Mouse (Mus musculus): ENCODE data around the gene Setd1a. TPM values are rescaled to one million over a fixed set of nuclear protein-coding genes. Genes with fewer than 3 reads are reported as not detected.

The Setd1a gene
- polyA plus RNA-seq, 1 experiment from 2014 or later: 17.1 TPM

DNA sequence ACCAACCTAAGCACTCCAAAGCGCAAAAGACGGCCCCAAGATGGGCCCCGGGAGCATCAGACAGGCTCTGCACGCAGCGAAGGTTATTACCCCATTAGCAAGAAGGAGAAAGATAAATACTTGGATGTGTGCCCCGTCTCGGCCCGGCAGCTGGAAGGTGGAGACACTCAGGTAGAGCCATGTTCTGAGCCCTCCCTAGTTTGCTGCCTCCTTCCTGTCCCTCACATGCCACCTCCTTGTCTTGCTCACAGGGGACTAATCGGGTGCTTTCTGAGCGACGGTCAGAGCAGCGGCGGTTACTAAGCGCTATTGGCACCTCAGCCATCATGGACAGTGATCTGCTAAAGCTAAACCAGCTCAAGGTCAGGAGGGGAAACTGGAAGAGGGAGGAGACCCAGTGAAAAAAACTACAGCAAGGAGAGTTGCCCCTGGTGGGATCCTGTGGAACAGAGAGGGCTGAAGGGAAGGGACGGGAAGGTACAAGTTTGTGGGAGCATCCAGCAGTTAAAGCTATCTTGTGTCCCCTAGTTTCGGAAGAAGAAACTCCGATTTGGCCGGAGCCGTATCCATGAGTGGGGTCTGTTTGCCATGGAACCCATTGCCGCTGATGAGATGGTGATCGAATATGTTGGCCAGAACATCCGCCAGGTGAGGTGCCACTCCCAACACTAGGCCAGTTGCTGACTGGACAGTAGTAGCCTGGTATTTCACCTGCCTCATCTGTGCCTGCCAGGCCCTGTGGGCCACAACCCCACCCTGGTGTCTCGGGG is 20.8 kb downstream of the Setd1a start:
- H3K4me3 ChIP-seq: no peak overlapping the region
- no peak for DNase-seq (ENCODE audit: extremely low spot score, low spot score)
- H3K36me3 ChIP-seq (replicated peaks): peaks cover 94% of the 10 kb centered on the region
- no peaks in the 10 kb centered on the region for H3K27me3 ChIP-seq (ENCODE audit: poor library complexity, severe bottlenecking)
- no peak overlapping the region for H3K27ac ChIP-seq
- H3K4me1 ChIP-seq: peaks cover 11% of the 10 kb centered on the region
- 95% methylated on average over 23 of the region's 23 CpGs for WGBS
- no peaks in the 10 kb centered on the region for H3K9me3 ChIP-seq

GRCm38 (mm10) chr7:127798591-127798990 is 22.1 kb downstream of the Setd1a start:
- WGBS: 91% methylated on average over 4 of the region's 4 CpGs
- Histone ChIP-seq H3K4me1 (peaks cover 11% of the 10 kb centered on the region), H3K36me3 (replicated peaks) (peaks cover 93% of the 10 kb centered on the region), H3K27ac (no peak overlapping the region), H3K9me3 (no peaks in the 10 kb centered on the region), H3K27me3 (ENCODE audit: poor library complexity, severe bottlenecking) (no peaks in the 10 kb centered on the region), H3K4me3 (no peak overlapping the region)
- no peak for DNase-seq (ENCODE audit: extremely low spot score, low spot score)

GRCm38 (mm10) chr7:127799211-127799610 is 22.7 kb downstream of the Setd1a start:
- 91% methylated on average over 13 of the region's 13 CpGs for WGBS
- no peaks in the 10 kb centered on the region for H3K9me3 ChIP-seq
- H3K36me3 ChIP-seq (replicated peaks): peaks cover 93% of the 10 kb centered on the region
- DNase-seq (ENCODE audit: extremely low spot score, low spot score): no peak
- H3K4me1 ChIP-seq: peaks cover 11% of the 10 kb centered on the region
- H3K27ac ChIP-seq: no peak overlapping the region
- no peak overlapping the region for H3K4me3 ChIP-seq
- H3K27me3 ChIP-seq (ENCODE audit: poor library complexity, severe bottlenecking): no peaks in the 10 kb centered on the region

DNA sequence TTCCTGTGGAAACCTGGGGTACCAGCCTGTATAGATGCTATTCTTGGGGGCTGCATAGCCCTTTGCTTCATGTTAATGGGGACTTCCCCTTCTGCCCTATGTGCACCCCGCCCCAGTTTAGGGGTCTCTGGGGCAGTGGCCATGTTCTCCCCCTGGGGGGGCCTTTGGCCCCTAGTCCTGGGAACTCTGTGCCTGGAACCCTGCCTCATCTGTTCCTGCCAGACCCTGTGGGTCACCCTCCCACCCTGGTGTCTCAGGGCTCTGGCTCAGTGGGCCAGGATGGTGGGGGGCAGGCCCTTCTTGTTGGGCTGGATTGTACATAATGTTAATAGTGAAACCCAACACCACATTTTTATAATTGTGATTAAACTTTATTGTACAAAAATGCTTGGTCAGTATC is 23.3 kb downstream of the Setd1a start:
- DNase-seq (ENCODE audit: extremely low spot score, low spot score): no peak
- WGBS: 95% methylated on average over 1 of the region's 1 CpGs
- H3K9me3 ChIP-seq: no peaks in the 10 kb centered on the region
- peaks cover 89% of the 10 kb centered on the region for H3K36me3 ChIP-seq (replicated peaks)
- no peak overlapping the region for H3K4me3 ChIP-seq
- no peak overlapping the region for H3K27ac ChIP-seq
- H3K27me3 ChIP-seq (ENCODE audit: poor library complexity, severe bottlenecking): no peaks in the 10 kb centered on the region
- peaks cover 11% of the 10 kb centered on the region for H3K4me1 ChIP-seq

- Histone ChIP-seq H3K9me3 (no peaks in the 10 kb centered on the region), H3K4me1 (peaks cover 11% of the 10 kb centered on the region), H3K36me3 (replicated peaks) (peaks cover 83% of the 10 kb centered on the region), H3K27me3 (ENCODE audit: poor library complexity, severe bottlenecking) (no peaks in the 10 kb centered on the region), H3K4me3 (peak within 1 kb of the TSS; percentile 25), H3K27ac (peak within 1 kb of the TSS; percentile 62; the same call in 1 of the 2 replicates)
- WGBS: 32% methylated on average over 6 of the region's 6 CpGs
- peak; percentile 86 for DNase-seq (ENCODE audit: extremely low spot score, low spot score)
These were observed 24.1 kb downstream of the Setd1a start, which contains the start of gene Hsd3b7 for GRCm38 (mm10) chr7:127800435-127801009. Hsd3b7 (plus strand) TSS chr7:127800604.

DNA sequence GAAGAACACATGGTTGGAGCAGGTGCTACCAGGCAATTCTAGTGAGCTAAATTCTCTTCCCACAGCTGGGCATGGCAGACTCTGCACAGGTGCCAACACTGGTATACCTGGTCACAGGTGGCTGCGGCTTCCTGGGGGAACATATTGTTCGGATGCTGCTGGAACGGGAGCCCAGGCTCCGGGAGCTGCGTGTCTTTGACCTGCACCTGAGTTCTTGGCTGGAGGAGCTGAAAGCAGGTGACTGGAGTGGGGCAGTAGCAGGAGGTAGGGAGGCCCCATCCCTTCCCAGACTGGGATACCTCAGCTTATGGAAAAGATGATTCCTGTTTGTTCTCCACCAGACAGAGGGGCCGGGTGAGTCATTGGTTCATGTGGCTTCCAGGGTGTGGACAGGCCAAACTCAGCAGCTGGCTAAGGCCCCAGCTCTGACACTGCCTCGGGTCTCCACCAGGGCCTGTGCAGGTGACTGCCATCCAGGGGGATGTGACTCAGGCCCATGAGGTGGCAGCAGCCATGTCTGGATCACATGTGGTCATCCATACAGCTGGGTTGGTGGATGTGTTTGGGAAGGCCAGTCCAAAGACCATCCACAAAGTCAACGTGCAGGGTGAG is 24.6 kb downstream of the Setd1a start:
- Histone ChIP-seq H3K27ac (0 out of 2 replicates have a peak overlapping the region, but pooled peaks have one; percentile 62), H3K27me3 (ENCODE audit: poor library complexity, severe bottlenecking) (no peaks in the 10 kb centered on the region), H3K4me1 (peaks cover 11% of the 10 kb centered on the region), H3K36me3 (replicated peaks) (peaks cover 79% of the 10 kb centered on the region), H3K4me3 (peak overlapping the region; percentile 25; the same call in 1 of the 2 replicates), H3K9me3 (no peaks in the 10 kb centered on the region)
- DNase-seq (ENCODE audit: extremely low spot score, low spot score): no peak
- 91% methylated on average over 8 of the region's 8 CpGs for WGBS

DNA sequence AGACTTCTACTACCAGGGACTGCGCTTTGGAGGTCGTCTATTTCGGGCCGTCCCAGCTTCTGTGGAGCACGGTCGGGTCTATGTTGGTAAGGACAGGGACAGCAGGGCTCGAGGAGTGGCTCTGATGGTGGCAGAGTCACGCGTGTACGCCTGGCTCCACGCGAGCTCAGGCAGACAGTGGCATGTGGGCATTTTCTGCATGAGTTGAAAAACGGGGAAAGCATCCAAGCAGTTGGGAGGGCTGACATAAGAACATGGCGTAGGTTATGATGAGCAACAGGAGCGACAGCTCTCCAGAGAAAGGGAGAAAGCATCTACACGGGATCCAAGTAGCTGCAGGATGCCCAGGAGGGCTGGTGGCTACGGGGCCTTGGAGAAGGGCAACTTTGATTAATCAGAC is 25.8 kb downstream of the Setd1a start:
- no peak overlapping the region for H3K27ac ChIP-seq
- H3K9me3 ChIP-seq: no peaks in the 10 kb centered on the region
- H3K27me3 ChIP-seq (ENCODE audit: poor library complexity, severe bottlenecking): no peaks in the 10 kb centered on the region
- DNase-seq (ENCODE audit: extremely low spot score, low spot score): no peak
- H3K4me1 ChIP-seq: peaks cover 11% of the 10 kb centered on the region
- 93% methylated on average over 17 of the region's 17 CpGs for WGBS
- peaks cover 67% of the 10 kb centered on the region for H3K36me3 ChIP-seq (replicated peaks)
- H3K4me3 ChIP-seq: no peak overlapping the region

DNA sequence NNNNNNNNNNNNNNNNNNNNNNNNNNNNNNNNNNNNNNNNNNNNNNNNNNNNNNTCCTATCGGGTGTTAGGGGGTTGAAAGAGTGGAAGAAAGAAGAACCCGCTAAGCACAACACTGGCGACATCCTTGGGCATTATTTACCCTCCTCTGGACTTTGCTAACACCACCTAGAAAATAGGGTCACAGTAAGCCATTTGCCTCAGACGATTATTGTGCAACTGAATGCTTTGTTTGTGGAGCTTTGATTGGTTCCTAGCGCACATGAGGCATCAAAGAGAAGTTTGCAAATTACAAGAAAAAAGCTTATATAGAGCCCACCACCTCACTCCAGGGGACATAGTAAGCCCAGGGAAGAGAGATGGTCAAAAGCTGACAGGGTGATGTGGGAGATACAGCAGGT is 32.4 kb downstream of the Setd1a start:
- Histone ChIP-seq H3K27me3 (ENCODE audit: poor library complexity, severe bottlenecking) (no peaks in the 10 kb centered on the region), H3K9me3 (no peaks in the 10 kb centered on the region), H3K4me1 (no peaks in the 10 kb centered on the region), H3K27ac (no peak overlapping the region), H3K36me3 (replicated peaks) (peaks cover 47% of the 10 kb centered on the region), H3K4me3 (no peak overlapping the region)
- WGBS: 72% methylated on average over 5 of the region's 5 CpGs
- DNase-seq (ENCODE audit: extremely low spot score, low spot score): no peak

- DNase-seq (ENCODE audit: extremely low spot score, low spot score): no peak
- H3K27me3 ChIP-seq (ENCODE audit: poor library complexity, severe bottlenecking): no peaks in the 10 kb centered on the region
- H3K4me1 ChIP-seq: no peaks in the 10 kb centered on the region
- 94% methylated on average over 1 of the region's 1 CpGs for WGBS
- H3K36me3 ChIP-seq (replicated peaks): peaks cover 52% of the 10 kb centered on the region
- H3K4me3 ChIP-seq: no peak overlapping the region
- H3K27ac ChIP-seq: no peak overlapping the region
- no peaks in the 10 kb centered on the region for H3K9me3 ChIP-seq
These were observed 33.4 kb downstream of the Setd1a start for GRCm38 (mm10) chr7:127809846-127810245.

DNA sequence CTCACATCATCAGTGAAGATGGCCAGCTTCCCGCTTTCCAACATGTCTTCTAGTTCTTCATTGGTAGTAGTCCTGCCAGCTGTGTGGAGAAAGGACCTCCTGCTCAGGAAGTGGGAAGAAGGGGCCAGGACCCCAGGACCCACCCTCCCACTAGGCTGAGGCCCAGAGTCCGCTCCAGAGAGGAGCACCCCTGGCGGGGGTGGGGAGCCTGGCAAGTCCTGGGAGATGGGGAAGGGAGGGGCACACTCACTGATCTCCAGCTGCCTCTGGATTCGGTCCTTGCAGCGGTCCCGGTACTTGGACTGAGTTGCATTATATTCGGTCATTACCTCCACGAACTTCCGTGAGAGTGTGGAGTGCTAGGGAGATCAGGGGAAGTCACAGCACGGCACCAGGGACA is 34.2 kb downstream of the Setd1a start:
- H3K36me3 ChIP-seq (replicated peaks): peaks cover 53% of the 10 kb centered on the region
- 80% methylated on average over 10 of the region's 10 CpGs for WGBS

GRCm38 (mm10) chr7:127811240-127811639 is 34.8 kb downstream of the Setd1a start:
- Histone ChIP-seq H3K27me3 (ENCODE audit: poor library complexity, severe bottlenecking) (no peaks in the 10 kb centered on the region), H3K27ac (no peak overlapping the region), H3K9me3 (no peaks in the 10 kb centered on the region), H3K4me3 (no peak overlapping the region), H3K4me1 (0 out of 2 replicates have a peak, but pooled peaks cover 5% of the 10 kb centered on the region), H3K36me3 (replicated peaks) (peaks cover 56% of the 10 kb centered on the region)
- DNase-seq (ENCODE audit: extremely low spot score, low spot score): no peak
- 84% methylated on average over 4 of the region's 4 CpGs for WGBS

More for the DNA sequence above, 34.2 kb downstream of the Setd1a start:
- Histone ChIP-seq H3K4me1 (no peaks in the 10 kb centered on the region), H3K9me3 (no peaks in the 10 kb centered on the region), H3K27me3 (ENCODE audit: poor library complexity, severe bottlenecking) (no peaks in the 10 kb centered on the region), H3K27ac (no peak overlapping the region), H3K4me3 (no peak overlapping the region)
- no peak for DNase-seq (ENCODE audit: extremely low spot score, low spot score)

DNA sequence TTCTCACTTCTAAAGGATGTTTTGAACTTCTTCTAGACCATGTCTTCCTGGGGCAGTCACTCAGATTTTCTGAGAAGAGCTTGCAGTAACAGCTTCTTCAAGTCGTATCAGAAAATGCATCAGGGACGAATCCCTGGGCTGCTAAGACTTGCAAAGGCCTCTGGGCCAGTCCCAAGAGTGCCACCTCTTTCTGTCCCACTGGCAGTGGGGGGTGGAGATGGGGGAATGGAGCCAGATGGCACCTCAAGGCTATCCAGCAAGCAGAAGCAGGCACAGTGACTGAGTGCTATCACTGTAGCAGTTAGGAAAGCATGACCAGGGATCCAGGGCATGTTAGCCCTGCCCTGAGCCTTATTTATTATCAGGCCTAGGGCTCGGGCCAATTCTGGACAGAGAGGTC is 35.8 kb downstream of the Setd1a start:
- no peak overlapping the region for H3K27ac ChIP-seq
- 0 out of 2 replicates have a peak, but pooled peaks cover 7% of the 10 kb centered on the region for H3K4me1 ChIP-seq
- DNase-seq (ENCODE audit: extremely low spot score, low spot score): no peak
- 93% methylated on average over 3 of the region's 3 CpGs for WGBS
- no peaks in the 10 kb centered on the region for H3K27me3 ChIP-seq (ENCODE audit: poor library complexity, severe bottlenecking)
- no peaks in the 10 kb centered on the region for H3K9me3 ChIP-seq
- no peak overlapping the region for H3K4me3 ChIP-seq
- H3K36me3 ChIP-seq (replicated peaks): peaks cover 56% of the 10 kb centered on the region

DNA sequence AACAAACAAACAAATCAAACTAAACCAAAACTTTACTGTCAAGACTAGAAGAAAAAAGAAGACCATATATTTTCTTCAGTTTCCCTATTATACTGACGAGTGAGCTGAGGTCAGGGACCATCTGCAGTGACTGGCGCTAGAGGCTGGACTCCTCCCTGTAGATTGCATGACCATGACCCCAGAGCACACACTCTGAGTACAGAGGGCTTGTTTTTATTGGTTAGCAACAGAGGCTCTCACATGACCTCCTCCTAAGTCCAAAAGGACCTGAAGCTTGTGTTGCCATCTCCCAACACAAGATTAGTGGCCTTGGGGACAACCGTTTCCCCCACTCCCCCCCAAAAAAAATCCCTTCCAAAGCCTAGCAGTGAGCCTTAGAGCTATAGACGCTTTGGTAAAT is 37.4 kb downstream of the Setd1a start:
- Histone ChIP-seq H3K9me3 (no peaks in the 10 kb centered on the region), H3K4me3 (no peak overlapping the region), H3K4me1 (0 out of 2 replicates have a peak, but pooled peaks cover 7% of the 10 kb centered on the region), H3K27ac (no peak overlapping the region), H3K27me3 (ENCODE audit: poor library complexity, severe bottlenecking) (no peaks in the 10 kb centered on the region), H3K36me3 (replicated peaks) (peaks cover 59% of the 10 kb centered on the region)
- WGBS: 95% methylated on average over 4 of the region's 4 CpGs
- no peak for DNase-seq (ENCODE audit: extremely low spot score, low spot score)

Data from forebrain, embryonic 10.5 days (tissue).